Mouse (Mus musculus) thymus, postnatal 10 days (tissue): ENCODE measurements around the gene Sytl3.
"Not testable (repeated sequence)": the region's sequence is repeated elsewhere in the genome, so short reads cannot be mapped to it uniquely, and the experiment has no call there.

Experiments
- DNase-seq, 2 experiments: peaks; one replicate each; pipeline ENCODE4 v3.0.0; 2021; ENCODE audit warnings: low spot score in 2 of 2

Gene Sytl3

DNA sequence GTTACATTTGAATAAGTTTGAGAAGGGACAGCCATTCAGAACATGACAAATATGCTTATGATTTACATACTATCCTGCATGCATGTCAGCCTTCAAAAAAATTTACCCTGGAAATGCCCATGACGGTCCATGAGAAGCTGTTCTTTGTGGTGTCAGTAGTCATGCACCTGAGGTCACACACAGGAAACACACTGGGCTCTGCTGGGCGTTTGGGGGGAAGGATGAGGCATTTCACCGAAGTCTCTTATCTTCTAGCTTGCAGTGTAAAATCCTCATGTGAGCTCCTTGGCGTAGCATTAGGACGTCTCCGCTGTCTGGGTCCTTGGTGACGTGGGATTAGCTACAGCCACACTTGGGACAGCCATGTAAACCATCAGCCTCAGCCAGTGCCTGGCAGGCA lies at the start of gene Sytl3:
Gene Sytl3, plus strand, starts transcription at position 293 of the 400 bp plus-strand sequence.
- DNase-seq = peak; percentile 72 to 75

DNA sequence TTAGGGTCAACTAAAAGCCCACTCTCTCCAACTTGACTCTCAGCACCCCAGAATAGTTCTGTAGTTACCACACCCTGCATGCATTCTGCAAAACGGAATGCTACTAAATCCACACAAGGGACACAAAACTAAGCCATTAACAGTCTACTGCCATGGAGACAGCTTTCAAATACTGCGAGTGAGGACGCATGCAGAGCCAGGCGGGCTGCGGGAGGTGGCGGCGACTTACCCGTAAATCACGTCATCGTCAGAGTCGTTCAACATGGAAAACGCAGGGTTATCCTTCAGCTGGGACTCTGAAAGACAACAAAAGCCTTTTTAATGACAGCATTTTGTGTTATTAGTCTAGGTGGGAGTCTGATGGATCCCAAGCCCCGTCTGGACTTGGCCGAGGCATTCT lies 45.4 kb upstream of the Sytl3 start:
- not testable (repeated sequence) for DNase-seq

DNA sequence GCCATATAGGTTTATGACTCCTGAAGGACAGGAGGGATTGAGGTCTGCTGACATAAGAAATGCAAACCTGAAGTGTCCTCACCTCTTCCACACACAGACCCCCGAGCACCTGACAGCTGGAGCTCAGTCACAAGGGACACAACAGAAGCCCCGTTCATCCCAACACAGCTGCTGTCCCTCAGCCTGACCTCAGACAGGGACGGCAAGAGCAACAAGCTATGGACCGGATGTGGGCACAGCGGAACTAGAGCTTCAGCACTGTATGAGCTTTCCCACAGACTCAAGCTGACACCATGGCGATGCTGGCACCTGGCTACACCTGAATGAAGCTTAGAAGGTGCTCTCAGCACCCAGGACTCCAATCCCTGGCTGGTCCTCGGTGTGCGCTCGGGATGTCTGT lies 44.6 kb upstream of the Sytl3 start:
- DNase-seq = not testable (repeated sequence)

DNA sequence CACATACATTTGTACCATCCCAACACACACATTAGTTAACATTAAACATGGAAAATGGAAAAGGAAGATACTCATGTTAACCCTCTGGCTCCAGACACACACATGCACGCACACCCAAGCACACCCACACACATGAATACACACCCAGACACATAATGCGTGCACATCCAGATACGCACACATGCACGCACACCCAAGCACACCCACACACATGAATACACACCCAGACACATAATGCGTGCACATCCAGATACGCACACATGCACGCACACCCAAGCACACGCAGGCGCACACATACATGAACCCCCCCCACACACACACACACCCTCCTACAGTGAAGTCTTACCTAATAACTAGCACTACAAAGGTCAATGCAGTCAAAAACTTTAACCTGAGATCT lies 42.2 kb upstream of the Sytl3 start:
- not testable (repeated sequence) for DNase-seq

DNA sequence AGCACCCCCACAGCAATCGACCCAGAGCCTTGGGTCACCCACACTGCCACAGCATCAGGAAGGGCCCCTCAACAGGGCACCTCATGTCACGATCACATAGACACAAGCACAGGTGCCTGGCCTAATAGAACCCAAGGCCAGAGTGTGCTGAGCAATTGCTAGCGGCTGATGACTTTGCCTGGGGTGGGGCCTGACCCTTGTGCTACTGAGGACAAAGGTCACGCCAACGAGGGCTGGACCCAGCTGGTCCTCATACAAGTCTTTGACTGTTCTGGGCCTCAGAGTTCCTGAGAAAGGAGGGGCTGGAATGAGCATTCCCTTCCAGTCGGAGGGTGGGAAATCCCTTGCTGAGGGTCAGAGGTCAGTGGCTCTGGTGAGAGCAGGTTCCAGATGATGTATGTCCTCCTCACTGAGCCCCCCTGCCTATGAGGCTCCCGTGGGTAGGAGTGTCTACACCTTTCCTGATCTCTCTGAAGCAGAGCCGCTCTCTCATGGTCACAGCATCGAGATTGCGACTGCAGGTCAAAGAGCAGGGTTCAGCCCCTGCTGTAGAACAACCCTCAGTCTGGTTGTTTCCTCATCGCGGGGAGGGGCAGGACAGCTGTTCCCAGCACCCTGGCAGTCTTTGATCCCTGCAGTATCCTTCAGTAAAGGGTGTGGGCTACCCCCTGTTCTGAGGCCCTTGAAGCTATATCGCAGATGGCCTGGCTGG lies 41.0 kb upstream of the Sytl3 start:
- DNase-seq = not testable (repeated sequence)

DNA sequence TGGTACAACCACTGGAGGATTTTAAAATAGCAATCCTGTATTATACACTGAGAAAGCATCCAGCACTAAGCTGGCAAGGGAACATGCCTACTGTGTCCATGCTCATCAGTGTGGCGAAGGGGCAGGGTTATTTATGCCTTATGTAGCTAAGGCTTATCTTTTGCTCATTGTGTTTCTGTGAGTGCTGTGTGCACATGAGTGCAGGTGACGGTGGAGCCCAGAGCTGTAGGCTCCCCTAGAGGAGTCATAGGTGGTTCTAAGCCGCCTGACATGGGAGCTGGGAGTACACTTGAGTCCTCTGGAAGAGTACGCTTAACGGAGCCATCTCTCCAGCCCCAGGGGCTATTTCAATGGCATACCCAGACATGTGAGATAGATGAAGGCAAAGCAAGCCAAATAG lies 39.6 kb upstream of the Sytl3 start:
- DNase-seq = not testable (repeated sequence)

DNA sequence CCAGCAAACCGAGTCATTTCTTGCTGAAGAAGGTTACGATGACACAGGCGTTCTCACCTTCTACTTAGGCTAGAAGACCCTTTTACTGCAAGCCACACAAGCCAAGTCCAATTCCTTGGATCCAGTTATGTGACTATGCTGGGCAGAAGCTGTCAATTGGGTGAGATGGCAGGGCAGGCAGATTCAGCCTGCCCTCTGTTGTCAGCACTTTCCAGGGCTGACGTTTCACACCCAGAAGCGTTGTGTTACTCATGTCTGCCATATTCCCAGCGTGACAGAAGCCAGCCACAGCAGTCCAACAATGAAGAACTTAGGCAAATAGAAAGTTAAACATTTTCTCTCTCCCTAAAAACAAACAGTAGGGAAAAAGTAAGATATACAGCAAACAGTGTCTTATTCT lies 38.9 kb upstream of the Sytl3 start:
- not testable (repeated sequence) for DNase-seq

DNA sequence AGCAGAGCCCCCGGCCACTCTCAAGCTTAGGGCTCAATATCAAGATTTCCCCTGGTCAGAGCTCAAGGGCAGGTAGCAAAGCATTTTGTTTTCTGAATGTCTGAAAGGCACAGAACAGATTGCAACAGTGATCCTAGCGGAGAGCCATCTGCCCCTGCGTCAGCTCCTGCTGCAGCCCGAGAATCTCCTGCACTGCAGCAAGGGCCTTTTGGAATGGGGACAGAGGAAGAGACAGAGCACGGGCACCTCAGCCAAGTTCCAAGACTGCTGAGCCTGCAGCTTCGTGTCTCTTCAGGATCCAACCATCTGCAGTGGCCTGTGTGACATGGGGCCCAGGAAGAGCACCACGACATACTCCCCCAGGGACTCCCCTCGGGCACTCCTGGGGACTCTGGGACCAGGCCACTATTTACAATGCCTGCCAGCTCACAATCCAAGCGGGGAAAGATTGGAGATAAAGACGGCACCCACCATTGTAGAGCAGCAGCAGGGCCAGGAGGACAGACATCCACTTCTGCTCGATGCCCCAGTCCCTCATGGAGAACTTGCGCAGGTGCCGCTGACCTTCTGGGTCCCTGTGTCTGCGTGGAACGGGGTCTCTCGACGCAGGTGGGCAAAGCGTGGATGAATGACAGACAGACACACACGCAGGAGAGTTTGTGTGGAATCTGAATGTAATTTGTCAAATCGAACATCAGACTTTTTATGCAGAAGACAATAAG lies 38.0 kb upstream of the Sytl3 start:
- not testable (repeated sequence) for DNase-seq

DNA sequence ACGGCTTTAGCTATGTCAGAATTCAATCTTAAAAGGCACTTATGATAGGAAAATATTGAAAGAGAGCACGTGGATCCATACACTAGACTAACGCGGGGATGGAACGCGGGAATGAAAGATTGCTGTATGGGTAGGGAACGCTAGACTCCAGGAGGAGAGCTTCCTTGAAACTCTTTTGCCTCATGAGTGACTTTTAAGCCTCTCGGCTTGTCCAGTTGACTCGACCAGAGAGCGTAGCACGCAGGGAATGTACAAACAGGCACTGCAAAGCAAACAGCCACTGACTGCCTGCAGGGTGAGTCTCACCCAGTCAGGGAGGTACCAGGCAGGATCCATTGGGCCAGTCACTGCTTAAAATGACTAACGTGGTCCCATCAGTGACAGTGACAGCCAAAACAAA lies 36.9 kb upstream of the Sytl3 start:
- not testable (repeated sequence) for DNase-seq

DNA sequence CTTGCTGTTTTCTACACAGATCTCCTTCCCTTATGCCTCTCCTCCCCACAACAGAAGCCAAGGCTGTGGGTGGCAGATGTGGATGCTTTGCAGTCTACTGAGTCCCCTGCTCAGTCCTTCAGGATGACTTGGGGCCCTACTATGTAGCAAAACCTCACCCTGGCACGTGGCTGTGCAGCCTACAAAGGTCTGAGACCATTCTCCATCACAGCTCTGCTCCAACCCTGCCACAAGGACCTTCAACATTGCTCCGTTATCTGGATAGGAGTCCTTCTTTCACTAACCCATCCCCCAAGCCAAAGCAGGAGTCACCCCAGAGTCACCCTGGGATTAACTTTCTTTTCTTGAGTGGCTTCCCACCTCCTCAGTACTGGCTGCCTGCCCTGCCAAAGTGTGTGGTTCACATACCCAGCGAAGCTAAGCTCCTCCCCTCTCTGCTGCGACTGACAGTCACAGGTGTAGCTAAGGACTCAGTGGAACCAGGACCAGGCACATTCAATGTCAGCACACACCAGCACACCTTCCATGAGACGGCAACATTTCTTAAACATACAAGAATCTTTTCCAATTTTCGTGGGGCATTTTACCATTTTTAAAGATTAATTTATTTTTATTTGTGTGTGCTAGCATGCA lies 33.9 kb upstream of the Sytl3 start:
- not testable (repeated sequence) for DNase-seq

DNA sequence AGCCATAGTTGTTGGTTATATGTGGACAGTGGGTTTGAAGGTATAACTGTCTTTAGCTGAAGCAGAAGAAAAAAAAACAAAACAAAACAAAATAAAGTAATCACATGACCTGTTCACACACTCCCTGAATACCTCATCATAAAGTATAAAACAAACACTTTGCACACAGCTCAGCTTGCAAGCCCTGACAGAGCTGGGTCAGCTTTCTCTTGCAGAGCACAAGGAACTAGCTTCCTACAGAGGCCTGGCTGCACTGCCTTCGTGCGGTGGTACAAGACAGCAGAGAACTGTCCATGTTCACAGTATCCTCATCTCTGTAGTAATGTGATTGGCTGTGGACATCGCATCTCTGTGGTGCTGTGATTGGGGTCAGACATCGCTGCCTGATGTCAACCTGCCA lies 28.5 kb upstream of the Sytl3 start:
- DNase-seq = not testable (repeated sequence)

DNA sequence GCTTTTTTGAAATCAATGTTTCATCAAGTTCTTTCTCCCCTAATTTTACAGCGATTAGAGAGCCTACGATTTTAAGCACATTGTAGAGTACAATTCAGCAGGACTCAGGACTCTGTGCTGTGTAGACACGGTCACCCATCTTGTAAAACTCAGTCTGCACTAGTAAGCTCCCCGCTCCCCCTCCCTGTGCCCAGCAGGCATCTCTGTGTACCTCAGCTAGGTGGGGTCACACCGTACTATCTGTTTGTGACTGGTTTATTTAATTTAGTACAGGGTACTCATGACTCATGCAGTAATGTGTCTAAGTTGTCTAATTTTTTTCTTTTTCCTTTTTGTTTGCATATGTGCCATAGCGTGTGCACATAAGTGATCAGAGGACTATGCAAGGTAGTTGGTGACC lies 26.0 kb upstream of the Sytl3 start:
- not testable (repeated sequence) for DNase-seq

DNA sequence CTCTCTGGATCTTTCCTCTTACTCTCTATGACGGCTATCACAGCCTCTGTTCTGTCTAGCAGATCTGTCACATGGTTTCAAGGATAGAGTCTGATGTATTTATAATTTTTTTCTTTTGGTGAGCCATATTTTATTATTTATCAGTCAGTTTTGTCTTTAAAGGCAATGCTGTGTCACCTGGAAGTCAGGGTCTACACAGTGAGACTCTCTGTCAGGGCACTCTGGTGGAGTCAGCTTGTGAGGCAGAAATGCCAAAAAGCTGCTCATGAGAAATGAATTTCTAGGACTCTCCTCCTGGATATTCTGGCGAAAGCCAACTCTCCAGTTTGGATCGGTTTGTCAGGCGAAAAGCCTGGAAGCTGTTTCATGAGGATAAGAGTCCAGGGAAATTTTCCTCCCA lies 23.1 kb upstream of the Sytl3 start:
- DNase-seq = not testable (repeated sequence)

DNA sequence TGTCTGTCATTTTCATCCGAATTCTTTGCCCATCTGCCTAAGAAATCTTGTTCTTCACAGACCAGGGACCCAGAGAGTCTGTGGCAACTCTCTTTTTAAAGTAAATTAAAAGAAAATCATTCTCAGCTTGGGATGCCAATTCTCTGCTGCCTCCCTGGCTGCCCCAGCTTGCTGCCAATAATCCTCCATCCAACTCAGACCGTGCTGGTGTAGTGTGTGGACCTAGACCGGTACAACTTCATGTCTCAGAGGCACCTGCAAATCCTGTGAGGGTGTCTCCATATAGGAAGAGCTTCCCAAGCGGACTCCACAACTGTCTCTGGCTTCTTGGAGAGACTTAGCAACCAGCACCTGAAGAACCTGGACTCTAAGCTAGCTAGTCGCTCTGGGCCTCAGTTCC lies 22.0 kb upstream of the Sytl3 start:
- DNase-seq = no peak

DNA sequence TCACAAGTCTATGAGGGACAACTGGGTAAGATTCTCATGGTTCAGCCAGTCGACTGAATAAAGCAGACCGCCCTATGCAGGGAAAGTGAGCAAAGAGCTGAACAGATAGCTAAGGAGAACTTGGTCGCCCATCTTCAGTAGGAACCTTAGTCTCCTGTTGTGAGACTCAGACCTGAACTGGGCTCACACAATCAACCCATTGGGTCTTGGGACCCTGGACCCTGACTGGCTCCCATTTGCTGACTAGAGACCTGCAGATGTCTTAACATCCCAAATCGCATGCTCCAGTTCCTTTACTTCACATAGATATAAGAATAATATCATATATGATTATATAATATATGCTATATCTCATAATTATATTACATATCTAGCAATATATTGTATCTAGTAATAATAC lies 21.5 kb upstream of the Sytl3 start:
- DNase-seq = not testable (repeated sequence)

DNA sequence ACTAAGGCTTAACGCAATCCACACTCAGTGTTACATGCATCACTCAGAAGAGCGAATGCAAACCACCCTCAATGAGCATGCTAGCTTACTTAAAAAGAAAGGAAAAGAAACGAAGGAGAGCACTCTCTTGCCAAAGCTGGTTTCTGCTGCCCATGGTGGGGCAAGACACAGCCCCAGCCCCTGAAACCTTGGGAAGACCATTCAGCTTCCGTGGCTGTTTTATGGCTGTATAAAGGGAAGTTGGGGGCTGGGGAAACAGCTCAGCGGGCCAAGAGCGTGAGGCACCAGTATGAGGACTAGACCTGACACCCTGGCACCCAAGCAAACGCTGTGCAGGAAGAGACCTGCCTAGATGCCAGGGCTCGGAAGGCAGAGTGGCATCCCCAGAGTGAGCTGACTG lies 20.4 kb upstream of the Sytl3 start:
- not testable (repeated sequence) for DNase-seq

DNA sequence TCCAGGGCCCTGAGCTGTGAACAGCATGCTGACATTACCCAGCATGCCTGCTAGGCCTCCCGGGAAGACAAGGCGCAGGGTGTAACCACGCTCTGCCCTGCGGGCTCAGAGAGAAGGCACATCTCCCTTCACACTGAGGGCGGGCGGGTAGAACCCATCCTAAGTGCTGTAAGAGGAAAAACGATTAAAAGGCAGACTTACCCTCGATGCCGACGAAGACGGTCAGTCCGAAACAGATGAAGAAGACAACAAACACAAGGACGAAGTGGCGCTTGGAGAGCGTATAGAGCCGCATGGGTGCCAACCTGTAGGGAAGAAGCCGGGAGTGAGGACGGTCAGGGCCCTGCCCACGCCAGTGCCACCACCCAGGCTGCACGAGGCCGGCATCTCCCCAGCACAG lies 19.4 kb upstream of the Sytl3 start:
- DNase-seq = not testable (repeated sequence)

DNA sequence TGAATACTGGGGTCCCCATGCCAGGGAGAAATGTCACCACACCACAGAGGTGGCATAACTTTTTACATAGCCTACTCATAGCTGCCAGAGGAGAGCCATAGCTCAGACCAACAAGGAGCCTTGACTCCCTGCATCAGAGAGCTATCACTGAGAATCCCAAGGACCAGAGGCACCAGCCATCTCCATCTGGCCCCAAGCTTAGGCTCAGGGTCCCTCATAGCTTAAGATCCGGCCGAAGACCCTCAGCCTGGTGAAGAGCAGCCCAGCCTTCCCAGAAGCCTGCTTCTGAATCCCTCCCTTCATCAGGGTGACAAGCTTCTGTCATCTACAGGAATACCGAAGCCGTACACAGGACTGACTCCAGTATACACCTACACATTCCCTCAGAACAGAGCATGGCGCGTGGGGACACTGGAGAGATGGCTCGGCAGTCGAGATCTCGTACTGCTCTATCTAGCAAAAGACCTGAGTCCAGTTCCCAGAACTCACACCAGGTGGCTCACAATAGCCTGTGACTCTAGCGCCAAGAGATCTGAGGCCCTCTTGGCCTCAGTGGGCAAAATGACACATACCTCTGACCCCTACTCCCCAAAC lies 18.8 kb upstream of the Sytl3 start:
- DNase-seq = not testable (repeated sequence)

DNA sequence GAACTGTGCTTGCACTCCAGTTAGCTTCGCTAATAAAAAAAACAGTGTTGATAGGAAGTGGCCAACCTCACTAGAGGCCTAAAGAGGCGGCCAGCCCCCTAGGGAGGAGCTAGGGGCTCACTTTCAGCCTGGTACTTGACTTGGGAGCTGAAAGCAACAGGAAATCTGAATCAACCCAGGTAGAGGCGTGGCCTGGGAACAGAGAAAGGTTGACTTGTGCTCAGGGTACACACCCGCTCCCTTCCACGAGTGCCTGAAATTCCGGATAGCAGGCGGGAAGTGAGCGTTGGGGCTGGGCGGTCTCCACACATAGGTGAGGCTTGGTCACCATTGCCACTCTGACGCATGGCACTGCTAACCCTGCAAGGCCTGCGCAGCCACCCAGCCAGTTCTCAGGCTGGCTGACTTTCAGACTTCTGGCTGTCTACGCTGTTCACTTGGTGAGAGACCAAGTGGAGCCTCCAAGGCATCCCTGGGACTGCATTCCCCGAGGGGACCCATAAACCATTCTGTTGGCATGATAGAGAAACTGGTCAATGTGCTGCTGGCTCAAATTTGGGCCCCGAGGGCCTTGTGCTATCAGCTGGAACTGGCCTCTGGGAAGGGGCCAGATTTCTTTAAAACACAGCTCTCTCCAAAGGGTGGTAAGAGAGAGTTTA lies 18.0 kb upstream of the Sytl3 start:
- DNase-seq = not testable (repeated sequence)

DNA sequence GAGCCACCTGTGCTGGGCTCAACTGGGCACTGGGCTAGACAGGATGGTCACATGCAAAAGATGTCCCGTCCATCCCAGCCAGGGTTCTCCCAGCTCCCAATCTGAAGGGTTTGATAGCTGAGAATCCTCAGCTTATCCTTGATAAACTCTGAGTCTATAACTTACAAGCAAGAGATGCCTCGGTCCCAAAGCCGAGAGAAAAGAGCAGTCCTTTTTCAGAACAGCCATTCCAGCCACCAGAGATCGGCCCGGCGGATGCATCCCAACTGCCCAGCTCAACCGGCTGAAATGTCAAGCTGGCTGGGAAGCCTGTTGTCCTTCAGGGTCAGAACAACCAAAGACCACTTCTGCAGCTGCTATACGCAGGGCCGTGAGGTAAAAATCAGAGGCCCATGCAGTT lies 14.7 kb upstream of the Sytl3 start:
- not testable (repeated sequence) for DNase-seq

DNA sequence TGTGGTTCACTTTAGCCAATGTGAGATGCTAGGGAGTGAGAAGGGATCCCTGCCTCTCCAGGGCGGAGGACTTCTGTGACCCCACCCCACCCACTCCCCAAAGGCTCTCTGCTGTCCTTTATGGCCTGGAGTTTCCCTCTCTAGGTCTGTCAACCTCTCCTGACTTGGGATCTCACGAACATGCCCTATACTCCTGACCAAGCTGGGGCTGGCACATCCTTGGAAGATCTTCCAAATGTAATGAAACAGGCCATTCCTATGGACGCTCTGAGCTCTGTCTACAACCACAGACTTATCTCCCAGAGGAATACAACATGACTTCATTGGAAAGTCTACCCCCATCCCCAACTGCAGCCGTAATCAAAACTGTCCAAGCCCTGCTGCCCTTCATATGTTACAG lies 14.2 kb upstream of the Sytl3 start:
- not testable (repeated sequence) for DNase-seq

DNA sequence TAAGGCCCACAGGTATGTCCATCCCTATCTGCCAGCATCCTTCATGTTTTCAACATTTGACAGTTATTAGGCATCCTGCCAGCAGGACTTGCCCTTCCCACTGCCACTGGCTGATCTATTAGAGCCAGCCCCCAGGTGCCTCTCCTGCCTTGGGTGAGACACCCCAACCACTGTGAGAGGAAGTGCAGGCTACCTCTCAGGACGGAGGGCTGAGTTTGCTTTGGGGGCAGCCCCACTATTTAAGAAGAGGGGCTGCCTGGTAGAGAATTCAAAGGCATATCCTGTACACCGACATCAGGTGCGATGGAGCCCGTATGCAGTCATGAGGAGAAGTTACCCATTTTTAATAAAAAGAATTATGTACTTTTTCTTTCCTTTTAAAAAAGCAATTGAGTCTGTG lies 13.2 kb upstream of the Sytl3 start:
- DNase-seq = not testable (repeated sequence)
